Mouse (Mus musculus) stomach, postnatal 0 days (tissue): Measurements from ENCODE around the gene Ascc2. TPM values are rescaled to one million over a fixed set of nuclear protein-coding genes. Genes with fewer than 3 reads are reported as not detected.
A peak's percentile ranks its signal among the peaks of the same experiment; 100 is the strongest.

Experiments
- ATAC-seq: fragments of 200-750 bp; cut with Nextera tagmentation; 2 replicates; pipeline ENCODE4 v1.8.0; 2017; ENCODE audit not compliant: low FRiP score, low TSS enrichment
- DNase-seq: peaks from one replicate; pipeline ENCODE4 v3.0.0-alpha.2; 2016; ENCODE audit warnings: low spot score
- H3K27ac ChIP-seq: fragments of 300-500 bp; sonication (generic); replicated peaks from 2 replicates; pipeline ENCODE4 v1.5.1; 2014; ENCODE audit warnings: mild to moderate bottlenecking, control low read depth
- H3K27me3 ChIP-seq: fragments of 300-500 bp; sonication (generic); 2 replicates; pipeline ENCODE4 v1.6.1; 2014; ENCODE audit warnings: low read length; ENCODE audit not compliant: control insufficient read depth, insufficient read depth
- H3K36me3 ChIP-seq: fragments of 300-500 bp; sonication (generic); 2 replicates; pipeline ENCODE4 v1.6.1; 2014; ENCODE audit warnings: low read length, mixed read lengths; ENCODE audit not compliant: control insufficient read depth, insufficient read depth
- H3K4me1 ChIP-seq: fragments of 300-500 bp; sonication (generic); replicated peaks from 2 replicates; pipeline ENCODE4 v1.6.1; 2014; ENCODE audit warnings: antibody characterized with exemption; ENCODE audit not compliant: control insufficient read depth, insufficient read depth
- H3K4me2 ChIP-seq: fragments of 300-500 bp; sonication (generic); replicated peaks from 2 replicates; pipeline ENCODE4 v1.6.1; 2014; ENCODE audit warnings: low read depth, mild to moderate bottlenecking, control low read depth, moderate library complexity
- H3K4me3 ChIP-seq: fragments of 300-500 bp; sonication (generic); 2 replicates; pipeline ENCODE4 v1.5.1; 2014; ENCODE audit warnings: low read depth, low read length, control low read depth
- H3K9ac ChIP-seq: fragments of 300-500 bp; sonication (generic); 2 replicates; pipeline ENCODE4 v1.6.1; 2014; ENCODE audit warnings: mild to moderate bottlenecking, low read length, control low read depth, mixed read lengths
- H3K9me3 ChIP-seq: fragments of 300-500 bp; sonication (generic); 2 replicates; pipeline ENCODE4 v1.6.1; 2016; ENCODE audit warnings: low read length; ENCODE audit not compliant: control insufficient read depth
- CTCF ChIP-seq: IDR thresholded peaks from 2 replicates; pipeline ENCODE4 v1.5.1; 2016; ENCODE audit warnings: antibody characterized with exemption, low read depth, mild to moderate bottlenecking, moderate library complexity
- EP300 ChIP-seq: optimal IDR thresholded peaks from 2 replicates; pipeline ENCODE3; 2016; ENCODE audit warnings: antibody characterized with exemption
- WGBS: fragments of 180-500 bp; shearing (Covaris S2); extraction: QIAGEN DNeasy Blood & Tissue Kit; methylation state at CpG from one replicate; pipeline ENCODE4 v1.1.7; 2014; 5-methylcytosine and 5-hydroxymethylcytosine counted together
- polyA plus RNA-seq: library from polyadenylated mRNA; unstranded; fragments of >200 nt; fragmentation: Nextera tagmentation; extraction: Ambion mirVana; gene quantifications from 2 replicates; pipeline ENCODE4 v1.2.1, GENCODE M21; 2015

Ascc2 gene
- polyA plus RNA-seq, 1 experiment from 2014 or later = 20.2 TPM

GRCm38 (mm10) chr11:4687874-4688273 is 50.3 kb downstream of the Ascc2 start:
- H3K4me3 ChIP-seq = no peak overlapping the region

GRCm38 (mm10) chr11:4688632-4689380 is 51.3 kb downstream of the Ascc2 start:
- Histone ChIP-seq H3K36me3 (no peaks in the 10 kb centered on the region), H3K4me3 (no peak overlapping the region), H3K27me3 (no peaks in the 10 kb centered on the region), H3K4me1 (no peaks in the 10 kb centered on the region), H3K9me3 (no peaks in the 10 kb centered on the region), H3K27ac (peak overlapping the region; percentile 58), H3K9ac (no peak overlapping the region), H3K4me2 (no peak overlapping the region)
- ATAC-seq (peak; percentile 70), DNase-seq (peak; percentile 40)
- 33% methylated on average over 11 of the region's 11 CpGs for WGBS
- TF ChIP-seq EP300 (no peak), CTCF (no peak)

More at GRCm38 (mm10) chr11:4687874-4688273, 50.3 kb downstream of the Ascc2 start:
- no peak for DNase-seq
- peaks cover 2% of the 10 kb centered on the region; the same call in 1 of the 2 replicates for H3K36me3 ChIP-seq
- 33% methylated on average over 3 of the region's 3 CpGs for WGBS
- no peaks in the 10 kb centered on the region for H3K9me3 ChIP-seq
- H3K27me3 ChIP-seq = no peaks in the 10 kb centered on the region
- no peak for ATAC-seq
- H3K9ac ChIP-seq = no peak overlapping the region
- no peak for TF ChIP-seq CTCF
- TF ChIP-seq EP300 = no peak
- no peaks in the 10 kb centered on the region for H3K4me1 ChIP-seq
- H3K27ac ChIP-seq = no peak overlapping the region; the same call in 1 of the 2 replicates
- no peak overlapping the region for H3K4me2 ChIP-seq

GRCm38 (mm10) chr11:4690353-4690752 is 52.8 kb downstream of the Ascc2 start:
- no peaks in the 10 kb centered on the region for H3K9me3 ChIP-seq
- no peak overlapping the region for H3K4me3 ChIP-seq
- no peak for DNase-seq
- H3K27me3 ChIP-seq = no peaks in the 10 kb centered on the region
- ATAC-seq = no peak
- H3K4me1 ChIP-seq = no peaks in the 10 kb centered on the region
- WGBS = 79% methylated on average over 7 of the region's 7 CpGs
- no peak overlapping the region for H3K4me2 ChIP-seq
- H3K9ac ChIP-seq = no peak overlapping the region
- no peaks in the 10 kb centered on the region for H3K36me3 ChIP-seq
- H3K27ac ChIP-seq = no peak overlapping the region
- TF ChIP-seq CTCF (no peak), EP300 (no peak)

- DNase-seq = no peak
- no peaks in the 10 kb centered on the region for H3K4me1 ChIP-seq
- no peaks in the 10 kb centered on the region for H3K36me3 ChIP-seq
- no peak for ATAC-seq
- no peak overlapping the region for H3K27ac ChIP-seq
- H3K27me3 ChIP-seq = no peaks in the 10 kb centered on the region
- 55% methylated on average over 10 of the region's 10 CpGs for WGBS
- no peak overlapping the region for H3K4me2 ChIP-seq
- H3K4me3 ChIP-seq = no peak overlapping the region
- no peak for TF ChIP-seq EP300
- no peak for TF ChIP-seq CTCF
- no peak overlapping the region for H3K9ac ChIP-seq
- no peaks in the 10 kb centered on the region for H3K9me3 ChIP-seq
Observed at GRCm38 (mm10) chr11:4691213-4691612, 53.7 kb downstream of the Ascc2 start.

- Histone ChIP-seq H3K27ac (no peak overlapping the region), H3K36me3 (no peaks in the 10 kb centered on the region), H3K4me3 (no peak overlapping the region), H3K4me2 (no peak overlapping the region), H3K27me3 (no peaks in the 10 kb centered on the region), H3K9ac (no peak overlapping the region), H3K9me3 (no peaks in the 10 kb centered on the region), H3K4me1 (no peaks in the 10 kb centered on the region)
- TF ChIP-seq EP300 = no peak
- no peak for TF ChIP-seq CTCF
- no peak for ATAC-seq
- WGBS = 83% methylated on average over 11 of the region's 11 CpGs
- no peak for DNase-seq
Observed at GRCm38 (mm10) chr11:4692162-4692561, 54.6 kb downstream of the Ascc2 start.
